Mouse (Mus musculus): ENCODE measurements at regions not wholly inside any gene's neighbourhood (a gene's known extent, or its start where the extent isn't known, plus 50 kb on each side); places are given as distances from the start of the nearest gene placed in this dataset.

DNA sequence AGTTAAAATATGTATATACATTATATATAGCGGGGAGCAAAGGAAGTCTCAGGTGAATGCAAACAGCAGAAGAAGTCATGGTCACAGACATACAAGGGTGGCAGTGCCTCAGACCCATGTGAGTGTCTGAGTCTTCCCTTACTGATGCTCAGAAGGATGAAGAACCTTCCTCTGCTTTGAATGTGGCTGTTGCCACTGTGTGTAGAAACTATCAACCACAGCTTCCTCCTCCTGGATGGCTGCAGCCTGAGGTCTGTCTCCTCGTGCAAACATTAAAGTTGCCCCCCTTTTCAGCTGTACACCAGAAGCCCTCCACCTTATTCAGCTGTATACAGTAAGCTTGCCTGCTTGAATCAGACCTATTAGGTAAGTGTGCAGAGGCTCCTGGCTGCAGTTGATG lies 79.4 kb upstream of the Tspan5 start:
- no peak for DNase-seq (ENCODE audit: extremely low read depth, insufficient read length, low spot score)

DNA sequence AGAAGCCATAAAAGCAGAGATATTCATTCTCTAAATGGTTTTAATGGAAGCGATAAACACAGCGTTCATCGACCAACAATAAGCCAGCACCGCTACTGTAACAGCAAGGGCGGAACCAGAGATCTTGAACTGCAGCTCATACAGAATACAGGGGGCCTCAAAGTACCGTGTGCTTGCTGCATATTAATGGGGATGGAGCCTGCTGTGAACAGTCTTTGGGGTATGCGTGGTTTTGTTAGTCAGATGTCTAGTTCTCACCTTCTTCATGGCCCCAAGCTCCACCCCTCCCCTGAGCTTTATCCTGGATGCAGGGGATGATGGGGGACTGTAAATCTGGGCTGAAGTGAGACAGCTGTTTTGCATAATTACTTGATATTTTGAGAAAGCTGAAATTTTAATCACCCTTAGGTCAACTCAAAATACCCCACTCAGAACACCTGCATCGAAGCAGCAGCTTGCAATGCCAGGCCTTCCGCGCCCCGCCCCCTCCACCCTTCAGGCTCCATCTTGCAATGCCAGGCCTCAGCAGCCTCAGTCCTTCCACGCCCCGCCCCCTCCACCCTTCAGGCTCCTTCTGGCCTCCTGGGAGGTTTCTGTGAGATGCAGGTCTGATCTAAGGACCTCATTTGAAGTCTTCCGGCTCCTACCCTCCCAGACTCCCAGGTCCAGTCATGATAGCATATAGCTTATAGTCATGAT lies 73.5 kb upstream of the Tspan5 start:
- DNase-seq (ENCODE audit: extremely low read depth, insufficient read length, low spot score) = no peak

DNA sequence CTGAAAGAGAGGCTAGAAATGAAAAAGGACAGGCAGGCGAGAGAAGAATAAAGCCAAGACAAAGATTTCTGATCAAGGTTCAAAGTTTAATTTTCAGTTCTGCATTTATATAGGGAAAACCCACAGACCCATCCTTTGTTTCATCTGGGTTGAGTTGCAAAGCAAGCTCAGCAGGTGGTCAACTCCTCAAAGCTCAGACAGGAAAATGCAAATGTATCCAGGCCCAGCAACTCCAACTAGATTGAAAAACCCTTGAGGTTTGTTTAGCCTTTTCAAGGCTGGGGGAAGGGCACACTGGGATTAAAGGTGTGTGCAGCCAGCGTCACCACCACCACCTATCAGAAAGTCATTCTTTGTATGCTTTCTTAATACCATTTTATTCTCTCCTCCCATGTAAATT lies 66.1 kb upstream of the Tspan5 start:
- no peak for DNase-seq (ENCODE audit: extremely low read depth, insufficient read length, low spot score)

DNA sequence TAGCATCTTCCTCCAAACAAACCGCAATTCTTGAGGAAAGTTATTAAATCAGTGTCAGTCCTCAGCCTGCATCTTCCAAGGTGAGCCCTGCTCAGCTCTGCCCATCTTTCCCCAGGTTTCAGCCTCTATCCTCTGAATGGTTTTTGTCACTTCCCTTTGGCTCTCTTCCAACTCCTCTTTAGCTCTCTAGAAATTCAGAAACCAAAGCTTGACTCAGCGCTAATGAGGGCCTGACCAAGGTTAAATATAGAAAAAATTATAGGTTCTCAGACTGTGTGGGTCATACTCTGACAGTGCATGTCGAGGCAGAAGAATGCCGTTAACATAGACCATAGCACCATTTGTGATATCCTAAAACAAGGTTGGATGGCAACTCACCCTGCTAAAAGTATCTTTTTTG lies 63.6 kb upstream of the Tspan5 start:
- no peak for DNase-seq (ENCODE audit: extremely low read depth, insufficient read length, low spot score)

DNA sequence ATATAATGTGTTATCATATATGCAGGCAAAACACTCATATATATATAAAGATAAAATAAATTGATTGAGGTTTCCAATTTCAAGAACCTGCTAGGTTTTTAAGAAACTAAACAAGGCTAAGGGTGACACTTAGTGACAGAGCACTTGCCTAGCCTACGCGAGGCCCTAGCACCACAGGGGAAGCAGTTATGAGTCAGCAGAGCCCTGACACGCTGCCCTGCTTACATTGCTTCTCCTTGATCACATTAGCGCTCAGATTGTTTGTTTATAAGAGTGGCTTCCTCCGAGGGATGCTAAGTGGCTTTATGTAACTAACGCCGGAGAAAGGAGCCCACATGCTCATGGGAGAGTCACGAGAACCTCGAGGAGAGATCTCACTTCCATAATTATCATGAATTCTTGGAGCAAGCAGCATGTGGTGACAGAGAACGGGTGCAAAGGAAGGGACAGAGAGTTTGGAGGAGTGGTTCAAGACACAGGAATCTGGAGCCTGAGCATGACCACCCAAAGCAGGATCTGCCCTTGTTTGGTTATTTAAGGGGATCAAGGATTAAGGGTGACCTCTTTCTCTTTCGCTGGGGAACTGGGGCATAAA lies 55.3 kb upstream of the Tspan5 start:
- DNase-seq (ENCODE audit: extremely low read depth, insufficient read length, low spot score) = peak; percentile 14

DNA sequence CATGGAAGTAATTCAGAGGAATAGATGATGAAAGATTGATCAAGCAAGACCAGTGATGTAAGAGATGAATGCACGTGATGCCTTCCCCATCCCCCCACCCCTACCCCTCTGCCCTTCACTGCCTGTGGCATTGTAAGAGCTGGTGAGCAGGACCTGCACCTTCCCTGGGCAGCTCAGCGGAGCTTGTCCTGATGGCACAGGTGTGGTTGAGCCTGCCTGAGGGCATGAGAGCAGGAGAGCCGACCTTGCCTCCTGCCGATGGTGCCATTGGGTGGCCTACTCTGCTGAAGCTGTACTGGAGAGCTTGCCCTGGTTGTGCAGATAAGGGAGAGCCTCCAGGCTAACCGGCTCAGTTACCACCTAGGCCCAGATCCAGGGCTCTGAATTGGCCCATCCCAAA lies 53.4 kb upstream of the Tspan5 start:
- DNase-seq (ENCODE audit: extremely low read depth, insufficient read length, low spot score) = no peak

Data from 3134 (cell line).